Mouse (Mus musculus) kidney, postnatal 0 days (tissue): ENCODE results near the gene Rcc1l. TPM values are rescaled to one million over a fixed set of nuclear protein-coding genes. Genes with fewer than 3 reads are reported as not detected.
A peak's percentile ranks its signal among the peaks of the same experiment; 100 is the strongest.

Experiments
- ATAC-seq: fragments of 200-750 bp; cut with Nextera tagmentation; replicated peaks from 2 replicates; pipeline ENCODE4 v1.8.0; 2017; ENCODE audit warnings: low read depth, moderate number of reproducible peaks, moderate TSS enrichment, moderate library complexity; ENCODE audit not compliant: low FRiP score
- DNase-seq: peaks from one replicate; pipeline ENCODE4 v3.0.0-alpha.2; 2016; ENCODE audit warnings: low spot score
- H3K27ac ChIP-seq: fragments of 300-500 bp; sonication (generic); 2 replicates; pipeline ENCODE4 v1.5.1; 2014; ENCODE audit warnings: mild to moderate bottlenecking
- H3K27me3 ChIP-seq: fragments of 300-500 bp; sonication (generic); 2 replicates; pipeline ENCODE4 v1.6.1; 2014; ENCODE audit warnings: low read length, mixed read lengths; ENCODE audit not compliant: insufficient read depth
- H3K36me3 ChIP-seq: fragments of 300-500 bp; sonication (generic); 2 replicates; pipeline ENCODE4 v1.6.1; 2014; ENCODE audit warnings: low read length, mixed read lengths; ENCODE audit not compliant: insufficient read depth
- H3K4me1 ChIP-seq: fragments of 300-500 bp; sonication (generic); replicated peaks from 2 replicates; pipeline ENCODE4 v1.6.1; 2014; ENCODE audit warnings: antibody characterized with exemption, low read length, mixed read lengths; ENCODE audit not compliant: insufficient read depth
- H3K4me2 ChIP-seq: fragments of 300-500 bp; sonication (generic); 2 replicates; pipeline ENCODE4 v1.6.1; 2014; ENCODE audit warnings: mild to moderate bottlenecking, low read length, moderate library complexity, mixed read lengths
- H3K4me3 ChIP-seq: fragments of 300-500 bp; sonication (generic); replicated peaks from 2 replicates; pipeline ENCODE4 v1.5.1; 2014; ENCODE audit warnings: low read depth, low read length
- H3K9ac ChIP-seq: fragments of 300-500 bp; sonication (generic); 2 replicates; pipeline ENCODE4 v1.6.1; 2014; ENCODE audit warnings: low read depth, low read length
- H3K9me3 ChIP-seq: fragments of 300-500 bp; sonication (generic); replicated peaks from 2 replicates; pipeline ENCODE4 v1.6.1; 2016; ENCODE audit warnings: low read length, inconsistent platforms, mixed read lengths
- CTCF ChIP-seq: IDR thresholded peaks from 2 replicates; pipeline ENCODE4 v1.5.1; 2016; ENCODE audit warnings: antibody characterized with exemption, low read depth, mild to moderate bottlenecking, moderate library complexity
- WGBS: fragments of 180-500 bp; shearing (Covaris S2); extraction: QIAGEN DNeasy Blood & Tissue Kit; methylation state at CpG from one replicate; pipeline ENCODE4 v1.1.7; 2014; 5-methylcytosine and 5-hydroxymethylcytosine counted together
- polyA plus RNA-seq: library from polyadenylated mRNA; unstranded; fragments of >200 nt; fragmentation: Nextera tagmentation; extraction: Ambion mirVana; gene quantifications from 2 replicates; pipeline ENCODE4 v1.2.1, GENCODE M21; 2015

The Rcc1l gene
- polyA plus RNA-seq, 1 experiment from 2014 or later, result 32.1 TPM

DNA sequence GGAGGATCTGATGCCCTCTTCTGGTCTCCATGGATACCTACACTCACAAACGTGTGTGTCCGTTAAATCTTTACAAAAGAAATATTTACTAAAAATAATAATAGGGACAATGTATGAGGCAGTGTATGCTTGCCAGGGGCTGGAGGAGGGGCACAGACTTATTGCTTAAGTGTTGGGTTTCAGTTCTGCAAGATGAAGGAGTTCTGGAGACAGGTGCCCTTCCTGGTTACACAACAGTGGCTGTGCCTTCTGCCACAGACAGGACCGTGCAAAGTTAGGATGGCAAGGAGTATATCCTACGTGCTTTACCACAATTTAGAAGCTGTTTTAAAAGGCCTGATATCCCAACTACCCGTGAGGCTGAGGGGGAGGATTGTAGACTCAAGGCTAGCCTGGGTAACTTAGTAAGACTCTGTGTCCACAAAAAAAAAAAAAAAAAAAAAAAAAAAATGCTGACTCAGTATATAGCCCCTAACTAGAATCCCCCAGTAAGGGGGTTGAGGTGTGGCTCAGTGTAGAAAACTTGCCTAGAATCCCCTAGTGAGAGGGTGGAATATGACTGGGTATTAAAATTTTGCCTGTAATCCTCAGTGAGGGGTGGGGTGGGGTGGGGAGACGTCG is 60.8 kb downstream of the Rcc1l start:
- DNase-seq, result no peak
- no peak overlapping the region for H3K4me3 ChIP-seq
- H3K4me2 ChIP-seq, result no peak overlapping the region
- no peak overlapping the region for H3K27ac ChIP-seq
- no peaks in the 10 kb centered on the region for H3K36me3 ChIP-seq
- ATAC-seq, result no peak
- H3K4me1 ChIP-seq, result no peaks in the 10 kb centered on the region
- no peaks in the 10 kb centered on the region for H3K9me3 ChIP-seq
- H3K9ac ChIP-seq, result no peak overlapping the region
- no peaks in the 10 kb centered on the region for H3K27me3 ChIP-seq
- no peak for TF ChIP-seq CTCF
- 88% methylated on average over 7 of the region's 7 CpGs for WGBS

DNA sequence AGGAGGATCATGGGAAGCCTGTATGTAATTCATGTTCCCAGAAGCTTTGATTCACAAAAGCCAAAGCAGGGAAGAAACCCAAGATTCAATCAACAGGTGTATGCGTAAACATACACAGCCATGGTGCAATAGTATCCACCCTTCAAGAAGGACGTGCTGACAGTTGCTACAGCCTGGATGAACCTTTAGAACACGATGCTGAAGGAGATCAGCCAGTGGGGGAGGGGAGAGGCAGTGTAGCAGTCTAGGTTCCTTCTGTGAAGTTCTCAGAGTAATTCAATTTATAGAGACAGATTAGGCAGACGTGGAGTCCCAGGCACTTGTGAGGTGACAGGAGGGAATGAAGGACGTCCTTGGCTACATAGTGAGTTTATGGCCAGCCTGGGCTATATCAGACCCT is 61.6 kb downstream of the Rcc1l start:
- ATAC-seq, result no peak
- Histone ChIP-seq H3K4me2 (no peak overlapping the region), H3K4me1 (no peaks in the 10 kb centered on the region), H3K27me3 (no peaks in the 10 kb centered on the region), H3K4me3 (no peak overlapping the region), H3K36me3 (no peaks in the 10 kb centered on the region), H3K9ac (no peak overlapping the region), H3K9me3 (no peaks in the 10 kb centered on the region), H3K27ac (no peak overlapping the region)
- no peak for DNase-seq
- 76% methylated on average over 5 of the region's 5 CpGs for WGBS
- no peak for TF ChIP-seq CTCF

DNA sequence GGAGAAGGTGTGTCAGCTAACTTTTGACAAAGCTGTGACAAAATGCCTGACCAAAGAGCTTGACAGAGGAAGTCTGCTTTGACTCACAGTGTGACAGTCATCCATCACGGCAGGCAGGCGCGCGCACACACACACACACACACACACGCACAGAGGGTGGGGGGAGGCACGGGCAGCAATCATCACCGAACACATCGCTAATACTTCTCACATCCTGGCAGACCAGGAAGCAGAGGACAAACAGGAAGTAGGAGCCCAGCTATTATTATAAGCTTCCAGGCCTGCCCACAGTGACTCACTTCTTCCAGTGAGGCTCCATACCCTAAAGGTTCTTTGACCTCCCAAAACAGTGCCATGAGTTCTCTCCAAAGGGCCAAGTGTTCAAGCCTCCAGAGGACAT is 70.7 kb downstream of the Rcc1l start:
- DNase-seq (no peak), ATAC-seq (no peak)
- H3K4me1 ChIP-seq, result no peaks in the 10 kb centered on the region; the same call in 1 of the 2 replicates
- H3K9ac ChIP-seq, result no peak overlapping the region
- H3K27ac ChIP-seq, result no peak overlapping the region
- no peak overlapping the region for H3K4me3 ChIP-seq
- H3K4me2 ChIP-seq, result no peak overlapping the region
- no peaks in the 10 kb centered on the region for H3K27me3 ChIP-seq
- WGBS, result 88% methylated on average over 8 of the region's 8 CpGs
- no peaks in the 10 kb centered on the region for H3K9me3 ChIP-seq
- H3K36me3 ChIP-seq, result no peaks in the 10 kb centered on the region
- TF ChIP-seq CTCF, result no peak

DNA sequence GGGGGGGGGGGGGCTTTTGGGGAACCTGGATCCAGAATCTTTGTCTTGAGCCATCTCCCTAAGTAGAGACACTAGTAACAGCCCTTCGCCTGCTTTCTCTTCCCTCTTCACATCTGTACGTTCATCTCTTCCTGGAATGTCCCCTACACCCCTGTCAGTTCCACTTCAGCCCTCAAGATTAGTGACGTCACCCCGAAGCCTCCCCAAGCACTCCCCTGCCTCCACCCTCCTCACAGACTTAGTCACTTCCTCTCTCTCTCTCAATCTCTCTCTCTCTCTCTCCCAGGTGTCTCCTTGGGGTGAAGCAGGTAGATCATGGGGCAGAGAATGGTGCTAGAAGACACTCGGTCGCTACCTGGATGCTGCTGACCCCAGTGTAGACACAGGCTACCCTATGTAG is 73.9 kb downstream of the Rcc1l start:
- H3K27ac ChIP-seq, result peak overlapping the region; percentile 16; the same call in 1 of the 2 replicates
- H3K9ac ChIP-seq, result no peak overlapping the region
- no peaks in the 10 kb centered on the region for H3K9me3 ChIP-seq
- no peak overlapping the region for H3K4me3 ChIP-seq
- no peak for ATAC-seq
- no peaks in the 10 kb centered on the region for H3K27me3 ChIP-seq
- H3K4me1 ChIP-seq, result no peaks in the 10 kb centered on the region; the same call in 1 of the 2 replicates
- TF ChIP-seq CTCF, result no peak
- DNase-seq, result no peak
- WGBS, result 56% methylated on average over 6 of the region's 6 CpGs
- no peak overlapping the region for H3K4me2 ChIP-seq
- H3K36me3 ChIP-seq, result no peaks in the 10 kb centered on the region

DNA sequence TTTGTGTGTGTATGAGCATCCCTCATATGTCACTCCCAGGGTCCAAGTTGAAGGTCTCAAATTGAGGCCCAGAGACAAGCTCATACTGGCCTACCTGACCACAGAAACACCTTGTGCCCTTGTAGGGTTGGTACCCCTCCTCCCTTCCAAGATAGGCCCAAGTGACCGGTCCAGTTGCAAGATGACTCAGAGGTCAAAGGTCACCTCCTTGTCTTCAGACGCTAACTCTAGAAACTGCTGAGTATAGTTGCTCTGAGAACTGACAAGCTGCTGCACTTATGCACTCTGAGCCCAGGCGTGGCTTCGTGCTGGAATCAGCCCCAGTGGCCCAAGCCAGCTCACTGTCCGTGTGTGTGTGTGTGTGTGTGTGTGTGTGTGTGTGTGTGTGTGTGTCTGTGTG is 74.7 kb downstream of the Rcc1l start:
- H3K9me3 ChIP-seq, result no peaks in the 10 kb centered on the region
- H3K4me1 ChIP-seq, result no peaks in the 10 kb centered on the region; the same call in 1 of the 2 replicates
- peak; percentile 49 for ATAC-seq
- H3K4me2 ChIP-seq, result peak overlapping the region; percentile 95
- TF ChIP-seq CTCF, result no peak
- no peaks in the 10 kb centered on the region for H3K36me3 ChIP-seq
- no peak overlapping the region for H3K4me3 ChIP-seq
- no peak overlapping the region for H3K9ac ChIP-seq
- H3K27me3 ChIP-seq, result no peaks in the 10 kb centered on the region
- peak overlapping the region; percentile 51 for H3K27ac ChIP-seq
- DNase-seq, result peak; percentile 48
- 22% methylated on average over 5 of the region's 5 CpGs for WGBS

DNA sequence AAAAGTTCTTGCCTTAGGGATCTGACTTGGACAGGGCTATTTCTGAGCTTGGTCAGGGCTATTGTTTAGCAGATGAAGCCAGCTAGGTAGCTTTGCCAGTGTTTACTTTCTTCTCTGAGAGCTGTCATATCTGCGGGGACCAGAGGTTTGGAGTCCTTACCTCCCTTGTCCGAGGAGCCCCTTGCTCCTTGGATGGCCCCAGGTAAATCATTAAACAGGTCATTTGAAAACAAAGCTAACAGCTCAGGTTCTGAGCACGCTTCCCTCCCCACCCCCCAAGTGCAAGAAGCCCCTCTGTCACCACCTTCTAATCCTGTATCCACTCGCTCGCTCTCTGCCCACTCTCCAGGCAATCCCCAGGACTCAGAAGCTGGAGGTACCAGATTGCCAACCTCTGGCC is 75.3 kb downstream of the Rcc1l start:
- Histone ChIP-seq H3K27ac (peak overlapping the region; percentile 51), H3K4me1 (no peaks in the 10 kb centered on the region; the same call in 1 of the 2 replicates), H3K36me3 (no peaks in the 10 kb centered on the region), H3K4me2 (peak overlapping the region; percentile 95), H3K4me3 (0 out of 2 replicates have a peak overlapping the region, but pooled peaks have one; percentile 8), H3K9ac (no peak overlapping the region), H3K27me3 (no peaks in the 10 kb centered on the region), H3K9me3 (no peaks in the 10 kb centered on the region)
- ATAC-seq (no peak), DNase-seq (no peak)
- WGBS, result 59% methylated on average over 5 of the region's 5 CpGs
- TF ChIP-seq CTCF, result no peak
